Mouse (Mus musculus) liver, postnatal 0 days (tissue): Measurements from ENCODE around the gene Ube2d1.

Source experiments
- CTCF ChIP-seq: sonication (generic); IDR thresholded peaks from 2 replicates; pipeline ENCODE4 v1.5.1; 2016; ENCODE audit warnings: antibody characterized with exemption, low read depth
- EP300 ChIP-seq: IDR thresholded peaks from 2 replicates; pipeline ENCODE4 v1.6.1; 2016; ENCODE audit warnings: antibody characterized with exemption, low read depth, mild to moderate bottlenecking

- TF ChIP-seq CTCF (no peak), EP300 (no peak)
Measured at GRCm38 (mm10) chr10:71265067-71265466, 20.0 kb downstream of the Ube2d1 start.
